Mouse (Mus musculus): ENCODE results near the gene Mrps31. TPM values are rescaled to one million over a fixed set of nuclear protein-coding genes. Genes with fewer than 3 reads are reported as not detected.

The Mrps31 gene
- total RNA-seq, 2 experiments from 2014 or later: 26.6 to 26.7 TPM

Other genes starting within 250 kb of the Mrps31 start
- 1 to 10 TPM; 2.5 to 3.0 TPM for gene Nek3, start 244.9 kb upstream of the Mrps31 start, total RNA-seq (2021)
- gene Ckap2, start 225.5 kb upstream of the Mrps31 start, total RNA-seq (2021): under 1 TPM; 0.20 to 0.32 TPM
- 10 to 100 TPM; 23.7 to 25.5 TPM for gene Vps36, start 218.6 kb upstream of the Mrps31 start, total RNA-seq (2021)
- gene Thsd1, start 184.0 kb upstream of the Mrps31 start, total RNA-seq (2021): 1 to 10 TPM; 2.6 to 3.1 TPM
- not detected for gene Tpte, start 127.9 kb upstream of the Mrps31 start, total RNA-seq (2021)
- 10 to 100 TPM; 10.9 to 11.5 TPM for gene Slc25a15, start 12.8 kb upstream of the Mrps31 start, total RNA-seq (2021)

Measured in layer of hippocampus, adult 18-20 months (tissue).